ENCODE assay signal across 9 mouse cellular contexts in genomic region chr8:76900155-76901141, GRCm38 (mm10). TPM values are rescaled to one million over a fixed set of nuclear protein-coding genes. Genes with fewer than 3 reads are reported as not detected.
DNase-seq lines count a peak whose midpoint lies in the region; ATAC-seq and TF ChIP-seq lines count a peak whose summit lies in the region.
"Had no signal": no experiment of that assay in that cellular context is flagged by ENCODE, and none has a peak within 500 bp of the region (broad histone marks: within the 10 kb centered on the region; RNA-seq: fewer than 3 reads in every experiment).

No protein-coding gene starts in this region.

- peak overlapping the region; percentile 99 for H3K4me2 ChIP-seq in intestine, embryonic 15.5 days (replicated peaks)
- H3K4me2 ChIP-seq in midbrain, embryonic 13.5 days (replicated peaks): peak overlapping the region; percentile 100

- 0 out of 2 replicates have a peak, but pooled peaks have one; percentile 8 for TF ChIP-seq POLR2A in cortical plate, adult 2 months (IDR thresholded peaks at IDR 0.05; ENCODE audit: extremely low read depth, insufficient read depth, low read length)

- under 1% methylated on average over 58 of the region's 58 CpGs for WGBS in intestine, embryonic 15.5 days
- under 1% methylated on average over 58 of the region's 58 CpGs for WGBS in midbrain, embryonic 13.5 days

- H3K9ac ChIP-seq in intestine, embryonic 15.5 days: peak overlapping the region; percentile 53
- H3K9ac ChIP-seq in midbrain, embryonic 13.5 days (replicated peaks): peak overlapping the region; percentile 66

- H3K27ac ChIP-seq in cortical plate, adult 2 months (ENCODE audit: insufficient read depth, low read length): peak overlapping the region; percentile 87
- no peak overlapping the region for H3K27ac ChIP-seq in intestine, embryonic 15.5 days
- no peak overlapping the region for H3K27ac ChIP-seq in midbrain, embryonic 13.5 days
- H3K27ac ChIP-seq: macrophage had no signal

- peak overlapping the region; percentile 86 for H3K4me3 ChIP-seq in cortical plate, adult 2 months (ENCODE audit: insufficient read depth, low read length)
- H3K4me3 ChIP-seq in intestine, embryonic 15.5 days (replicated peaks): peak overlapping the region; percentile 66
- peak overlapping the region; percentile 71 for H3K4me3 ChIP-seq in midbrain, embryonic 13.5 days (replicated peaks)

- intact Hi-C loops in gastrocnemius, postnatal 36 days (cut with DNase I): no loop called here
- intact Hi-C loops in left cerebral cortex, postnatal 25 days (cut with DNase I): loop anchor here (5.0 kb wide), 2 partner anchors 232 to 833 kb away; no protein-coding TSS in a partner anchor

- TF ChIP-seq CTCF in cortical plate, adult 2 months (IDR thresholded peaks at IDR 0.05; ENCODE audit: extremely low read depth, insufficient read depth, low read length): no peak

- ATAC-seq in intestine, embryonic 15.5 days: no peak
- no peak for ATAC-seq in midbrain, embryonic 13.5 days

- no peaks in the 10 kb centered on the region for H3K9me3 ChIP-seq in intestine, embryonic 15.5 days
- H3K9me3 ChIP-seq in midbrain, embryonic 13.5 days: no peaks in the 10 kb centered on the region

- no peaks in the 10 kb centered on the region for H3K36me3 ChIP-seq in intestine, embryonic 15.5 days
- H3K36me3 ChIP-seq in midbrain, embryonic 13.5 days: no peaks in the 10 kb centered on the region

- peaks cover 27% of the 10 kb centered on the region for H3K27me3 ChIP-seq in intestine, embryonic 15.5 days (replicated peaks)
- H3K27me3 ChIP-seq in midbrain, embryonic 13.5 days: peaks cover 59% of the 10 kb centered on the region

- DNase-seq in lung, adult 18-20 months: peak; percentile 49 to 55
- no peak for DNase-seq in lung, postnatal 25 days (ENCODE audit: low spot score)
- DNase-seq in gastrocnemius, postnatal 36 days: peak; percentile 35 to 57
- peak; percentile 39 to 59 for DNase-seq in left cerebral cortex, postnatal 25 days (ENCODE audit: low spot score in 2 of 2)
- DNase-seq in testis, postnatal 10 days (ENCODE audit: low spot score): peak; percentile 63

- no peaks in the 10 kb centered on the region; the same call in 1 of the 2 replicates for H3K4me1 ChIP-seq in cortical plate, adult 2 months (ENCODE audit: control insufficient read depth, insufficient read depth, low read length)
- H3K4me1 ChIP-seq in intestine, embryonic 15.5 days (replicated peaks): peaks cover 19% of the 10 kb centered on the region
- peaks cover 22% of the 10 kb centered on the region for H3K4me1 ChIP-seq in midbrain, embryonic 13.5 days (replicated peaks)

RNA-seq across cellular contexts. Expression of gene Nr3c2, which starts 1.2 kb away (rescaled TPM):
- polyA plus RNA-seq in cortical plate, adult 2 months (2012; rRNA removed): 13.0 and 17.3 TPM in 2 replicates
- 1 to 10 TPM; 6.1 to 7.6 TPM for total RNA-seq in gastrocnemius, postnatal 36 days (2021)
- 5.2 and 5.6 TPM in 2 replicates for polyA plus RNA-seq in intestine, embryonic 15.5 days (2015; fragmentation: Nextera tagmentation; extraction: Ambion mirVana)
- total RNA-seq in left cerebral cortex, postnatal 25 days (2021): 10 to 100 TPM; 22.0 to 29.5 TPM
- polyA plus RNA-seq in midbrain, embryonic 13.5 days (2015; fragmentation: Nextera tagmentation; extraction: Ambion mirVana): 1.2 and 1.5 TPM in 2 replicates
